Mouse (Mus musculus): ENCODE results near the gene Pdlim7.

The Pdlim7 gene

DNA sequence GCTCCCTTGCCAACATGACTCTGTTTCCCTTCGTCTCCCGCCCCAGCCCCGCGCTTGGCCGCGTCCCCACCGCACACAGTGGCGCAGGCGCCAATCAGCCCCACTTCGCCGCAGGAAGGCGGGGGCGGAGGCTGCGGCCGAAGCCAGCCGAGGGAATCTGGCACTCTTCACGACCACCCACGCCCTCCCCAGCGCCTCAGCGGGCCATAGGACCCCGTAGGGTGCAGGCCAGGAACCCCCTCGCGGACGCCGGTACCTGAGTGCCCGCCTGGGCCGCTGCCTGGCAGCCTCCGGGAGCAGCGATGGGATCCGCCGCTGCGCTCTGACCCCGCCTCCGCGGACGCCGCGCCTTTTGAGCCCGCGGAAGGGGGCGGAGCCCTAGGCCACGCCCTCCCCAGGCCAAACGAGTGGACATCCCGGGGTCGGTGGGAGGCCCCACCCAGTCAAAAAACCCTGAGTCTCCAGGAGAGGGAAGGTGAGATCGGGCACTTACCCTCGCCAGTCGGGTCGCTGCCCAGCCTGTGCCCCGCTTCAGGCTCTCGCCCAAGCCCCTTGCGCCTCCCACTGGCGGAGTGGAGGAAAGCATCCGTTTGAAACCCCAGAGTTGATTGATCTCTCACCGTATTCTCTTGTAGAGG lies at the start of gene Pdlim7:
Gene Pdlim7 (minus strand): TSS at position 566 of the 638 bp plus-strand sequence.
- ATAC-seq (ENCODE audit: low TSS enrichment), result peak; percentile 54

DNA sequence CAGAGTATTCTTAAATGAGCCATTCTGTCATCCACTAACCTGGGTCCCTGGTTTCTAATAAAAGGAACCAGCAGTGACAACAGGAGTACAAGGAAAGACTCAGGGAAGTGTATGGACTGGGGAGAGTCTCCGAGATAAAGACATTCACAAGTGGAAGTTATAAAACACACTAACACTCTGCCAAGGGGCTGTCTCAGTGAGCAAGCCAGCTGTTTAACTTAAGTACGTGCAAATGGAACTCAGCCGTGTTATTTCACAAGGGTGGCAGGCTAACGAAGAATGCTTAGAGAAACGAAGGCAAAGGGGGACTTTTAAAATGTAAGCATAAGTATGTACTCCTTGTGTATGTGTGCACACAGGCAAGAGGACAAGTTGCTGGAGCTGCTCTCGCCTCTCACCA lies 44.0 kb upstream of the Pdlim7 start:
- no peak for ATAC-seq (ENCODE audit: low TSS enrichment)

DNA sequence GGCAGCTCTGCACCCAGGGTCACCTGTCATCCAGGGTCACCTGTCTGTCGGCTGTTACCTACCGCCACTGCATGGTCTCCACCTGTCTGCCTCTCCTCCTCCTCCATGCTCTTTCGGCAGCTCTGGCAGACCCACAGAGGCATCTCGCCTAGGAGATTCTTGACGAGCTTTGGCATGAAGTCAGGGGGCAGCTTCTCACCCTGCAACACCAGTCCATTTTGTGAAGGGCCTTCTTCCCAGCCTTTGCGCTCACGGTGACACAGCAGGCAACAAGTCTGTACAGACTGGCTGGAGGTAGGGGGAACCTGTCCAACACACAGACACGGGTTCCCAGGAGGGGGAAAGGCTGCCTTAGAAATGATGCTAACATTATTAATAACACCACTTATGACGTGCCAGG lies 42.4 kb upstream of the Pdlim7 start:
- no peak for ATAC-seq (ENCODE audit: low TSS enrichment)

DNA sequence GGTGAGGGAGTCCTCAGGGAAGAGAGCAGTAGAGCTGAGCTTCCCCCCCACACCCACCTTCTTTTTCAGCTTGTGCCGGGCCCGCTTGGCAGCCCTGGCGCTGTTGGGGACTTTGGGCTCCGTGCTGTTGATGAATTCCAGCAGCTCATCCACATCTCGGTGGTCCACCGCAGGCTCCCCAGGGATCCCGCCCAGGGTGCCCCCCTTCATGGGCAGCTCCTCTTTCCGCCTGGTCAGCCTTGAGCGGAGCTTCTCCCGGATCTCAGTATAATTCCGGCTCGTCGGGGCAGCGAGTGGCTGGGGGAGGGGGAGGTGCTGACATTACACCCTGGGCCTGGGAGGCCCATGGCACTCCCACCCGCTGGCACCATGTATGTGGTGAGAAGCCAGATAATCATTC lies 35.6 kb upstream of the Pdlim7 start:
- no peak for ATAC-seq (ENCODE audit: low TSS enrichment)

DNA sequence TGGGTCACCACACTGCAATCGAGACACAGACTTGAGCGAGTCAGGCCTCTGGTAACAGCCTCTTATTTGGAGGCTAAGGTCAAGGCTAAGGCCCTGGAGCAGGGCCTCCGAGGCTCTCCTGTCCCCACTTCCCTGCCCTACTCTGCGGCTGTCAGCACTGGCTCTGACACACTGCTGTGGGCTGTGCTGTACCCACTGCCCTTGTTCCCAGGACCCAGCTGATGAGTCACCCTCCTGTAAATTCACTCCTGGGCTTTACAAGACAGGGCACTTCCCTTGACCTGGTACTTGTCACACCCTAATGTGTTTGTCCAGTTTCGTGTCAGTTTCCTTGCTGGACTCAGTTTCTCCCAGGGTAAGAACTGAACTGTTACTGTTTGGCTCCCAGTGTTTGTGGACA lies 35.0 kb upstream of the Pdlim7 start:
- no peak for ATAC-seq (ENCODE audit: low TSS enrichment)

DNA sequence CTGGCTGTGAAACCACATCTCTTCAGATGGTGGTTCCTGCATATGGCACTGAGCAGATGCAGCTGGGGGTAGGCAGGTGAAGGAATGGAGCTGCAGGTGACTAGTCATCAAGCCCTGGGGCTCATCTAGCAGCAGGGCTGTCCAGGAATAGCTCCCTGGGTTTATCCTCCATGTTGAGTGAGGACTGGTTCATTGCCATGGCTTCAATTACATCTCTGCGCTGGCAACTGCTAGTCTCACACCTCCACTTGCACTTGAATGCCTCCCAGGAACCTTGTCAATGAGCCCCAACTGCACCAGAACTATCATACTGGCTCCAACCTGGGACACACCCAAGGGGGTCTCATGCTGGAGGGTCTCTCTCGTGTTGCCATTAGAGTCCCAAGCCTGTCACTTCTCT lies 34.4 kb upstream of the Pdlim7 start:
- ATAC-seq (ENCODE audit: low TSS enrichment), result no peak

DNA sequence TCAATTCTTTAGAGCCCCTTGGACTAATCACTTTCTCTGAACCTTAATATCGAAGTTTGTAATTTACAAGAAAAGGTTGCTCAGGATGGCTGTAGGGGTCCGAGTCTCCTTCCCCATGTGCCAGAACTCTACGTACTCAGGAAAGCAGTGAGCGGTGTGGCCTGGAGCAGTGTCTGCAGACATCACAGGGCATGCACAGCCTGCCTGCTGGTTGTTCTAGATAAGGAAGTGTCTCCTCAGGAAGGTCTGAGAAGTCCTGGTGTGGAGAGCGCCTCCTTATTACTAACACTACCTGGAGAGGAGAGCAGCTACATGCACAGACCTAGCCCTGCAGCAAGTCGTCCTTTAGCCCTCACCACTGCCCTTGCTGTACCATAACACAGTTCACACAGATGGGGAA lies 31.3 kb upstream of the Pdlim7 start:
- ATAC-seq (ENCODE audit: low TSS enrichment), result no peak

DNA sequence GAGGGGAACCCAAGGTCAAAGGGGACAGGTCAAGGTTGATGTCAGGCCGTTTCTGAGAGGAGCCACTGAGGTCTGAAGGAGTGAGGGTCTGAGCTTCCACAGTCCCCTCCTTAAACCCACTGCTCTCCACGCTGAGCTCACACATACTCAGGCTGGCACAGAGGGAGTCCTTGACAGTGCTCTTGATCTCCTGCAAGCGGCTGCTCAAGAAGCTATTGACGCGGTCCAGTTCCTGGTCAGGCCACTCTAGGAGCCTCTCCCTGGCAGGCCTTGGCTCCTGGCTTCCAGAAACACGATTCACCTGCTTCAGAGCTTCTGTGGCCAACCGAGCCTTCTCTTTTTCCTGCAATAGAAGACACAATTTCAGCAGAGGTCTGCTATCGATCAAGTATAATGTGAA lies 30.0 kb upstream of the Pdlim7 start:
- no peak for ATAC-seq (ENCODE audit: low TSS enrichment)

DNA sequence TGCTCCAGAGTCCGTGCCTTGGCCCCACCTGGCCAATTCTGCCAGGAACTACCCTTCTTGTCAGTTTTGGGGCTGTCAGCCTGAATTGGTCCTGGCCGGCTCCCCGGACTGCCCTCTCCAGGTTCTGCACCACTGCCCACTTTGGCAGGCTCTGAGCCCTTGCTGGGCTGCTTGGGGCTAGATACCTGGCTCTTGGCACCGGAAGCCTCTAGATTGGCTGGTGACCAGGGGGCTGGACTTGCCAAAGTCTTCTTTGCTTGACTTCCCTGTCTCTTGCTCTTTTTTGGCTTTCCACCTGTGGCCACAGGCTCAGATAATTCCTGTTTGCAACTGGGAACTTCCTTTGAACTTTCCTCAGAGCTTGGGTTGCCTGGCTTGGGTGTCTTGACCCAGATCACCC lies 29.4 kb upstream of the Pdlim7 start:
- ATAC-seq (ENCODE audit: low TSS enrichment), result no peak

DNA sequence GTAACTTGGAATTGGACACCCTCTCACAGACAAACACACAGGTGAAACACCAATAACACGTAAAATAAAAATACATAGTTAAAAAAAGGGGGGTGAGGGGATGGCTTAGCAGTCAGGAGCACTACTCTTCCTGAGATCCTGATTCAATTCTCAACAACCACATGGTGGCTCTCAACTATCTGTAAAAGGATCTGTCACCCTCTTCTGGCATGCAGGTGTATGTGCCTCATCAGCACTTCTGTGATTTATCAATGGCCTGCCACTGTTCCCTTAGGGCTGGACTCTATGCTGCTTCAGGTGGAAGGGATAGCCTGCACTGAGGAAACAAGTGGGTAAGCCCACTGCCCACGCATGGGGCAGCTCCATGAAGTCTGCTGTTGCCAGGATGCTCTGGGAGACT lies 27.5 kb upstream of the Pdlim7 start:
- no peak for ATAC-seq (ENCODE audit: low TSS enrichment)

DNA sequence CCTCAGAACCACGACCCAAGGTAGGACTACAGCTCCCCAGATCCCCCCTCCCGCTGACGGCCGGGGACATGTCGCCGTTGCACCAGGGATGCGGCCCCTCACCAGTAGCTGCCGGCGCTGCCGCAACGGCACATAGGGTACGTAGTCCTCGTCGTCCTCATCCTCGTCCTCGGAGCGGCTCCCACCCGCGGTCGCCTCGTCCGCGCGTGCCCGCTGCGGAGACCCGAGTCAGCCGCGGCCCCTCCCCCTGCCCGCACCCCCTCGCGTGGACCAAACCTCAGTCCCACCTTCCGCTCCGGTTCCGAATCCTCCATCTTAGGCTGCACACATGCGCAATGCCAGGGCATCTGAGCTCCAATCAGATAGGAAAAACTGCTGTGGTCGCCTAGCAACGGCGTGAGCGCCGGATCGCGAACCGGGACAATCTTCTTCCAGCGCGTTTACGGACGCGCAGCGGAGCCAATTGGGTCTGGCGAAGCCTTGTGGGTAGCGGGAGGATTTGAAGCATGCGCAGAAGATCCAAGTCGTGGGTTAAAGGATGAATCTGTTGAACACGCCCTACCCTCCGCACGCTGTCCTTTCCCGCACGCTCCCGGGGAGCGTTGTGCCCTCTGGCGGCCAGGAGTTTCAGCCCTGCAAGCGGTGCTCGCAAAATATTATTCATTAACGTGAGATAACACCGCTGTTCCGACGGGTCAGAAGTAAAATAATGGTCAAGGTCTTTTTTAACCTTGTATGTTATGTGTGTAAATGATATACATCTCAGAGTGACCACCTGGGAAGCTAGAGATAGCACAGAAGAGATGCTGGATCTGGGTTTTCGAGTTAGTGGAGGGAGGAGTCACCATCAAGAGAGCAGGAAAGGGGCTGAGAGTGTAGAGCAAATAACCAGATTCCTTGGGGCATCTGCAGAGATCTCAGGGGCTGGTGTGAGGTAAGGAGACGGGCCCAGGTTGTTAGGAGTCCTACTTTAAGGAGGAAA lies 23.0 kb upstream of the Pdlim7 start, which contains the start of gene Ddx41:
Gene Ddx41 (minus strand): TSS at position 465 of the 982 bp plus-strand sequence.
- ATAC-seq (ENCODE audit: low TSS enrichment), result peak; percentile 94

DNA sequence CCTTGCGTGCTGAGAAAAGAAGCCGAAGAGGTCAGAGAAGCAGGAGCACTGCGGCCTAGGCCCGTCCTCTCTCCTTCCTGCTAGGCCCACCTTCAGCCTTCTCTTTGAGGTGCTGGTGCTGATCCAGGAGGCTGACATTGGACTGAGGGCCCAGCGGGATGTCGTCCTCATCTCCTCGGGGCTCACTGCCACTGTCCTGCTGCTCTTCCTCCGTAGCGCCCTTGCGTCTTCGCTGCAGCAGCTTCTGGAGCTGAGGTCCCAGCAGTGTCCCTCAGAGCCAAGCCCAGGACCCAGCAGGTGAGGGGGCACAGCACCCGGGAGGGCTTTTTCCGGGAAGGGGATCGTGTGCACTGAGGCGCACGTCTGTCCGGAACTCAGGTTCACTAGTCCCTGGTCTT lies 22.3 kb upstream of the Pdlim7 start:
- no peak for ATAC-seq (ENCODE audit: low TSS enrichment)

DNA sequence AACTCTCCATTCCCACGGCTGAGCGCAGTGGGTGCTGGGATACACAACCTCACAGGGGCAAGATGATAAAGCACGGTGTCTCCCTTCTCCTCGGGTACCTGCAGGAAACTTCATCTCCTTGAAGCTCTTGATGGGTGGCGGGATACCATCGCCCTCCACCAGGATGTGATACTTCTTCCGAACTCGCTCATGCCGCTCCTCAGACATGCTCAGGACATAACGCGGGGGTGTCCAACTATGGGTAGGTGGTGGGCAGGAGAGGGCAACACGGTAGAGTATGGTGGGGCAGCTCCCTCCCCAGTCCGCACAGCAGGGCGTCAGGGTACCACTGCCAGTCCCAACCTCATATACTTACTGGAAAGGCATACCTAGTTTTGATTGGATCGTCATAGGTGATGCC lies 21.7 kb upstream of the Pdlim7 start:
- no peak for ATAC-seq (ENCODE audit: low TSS enrichment)

DNA sequence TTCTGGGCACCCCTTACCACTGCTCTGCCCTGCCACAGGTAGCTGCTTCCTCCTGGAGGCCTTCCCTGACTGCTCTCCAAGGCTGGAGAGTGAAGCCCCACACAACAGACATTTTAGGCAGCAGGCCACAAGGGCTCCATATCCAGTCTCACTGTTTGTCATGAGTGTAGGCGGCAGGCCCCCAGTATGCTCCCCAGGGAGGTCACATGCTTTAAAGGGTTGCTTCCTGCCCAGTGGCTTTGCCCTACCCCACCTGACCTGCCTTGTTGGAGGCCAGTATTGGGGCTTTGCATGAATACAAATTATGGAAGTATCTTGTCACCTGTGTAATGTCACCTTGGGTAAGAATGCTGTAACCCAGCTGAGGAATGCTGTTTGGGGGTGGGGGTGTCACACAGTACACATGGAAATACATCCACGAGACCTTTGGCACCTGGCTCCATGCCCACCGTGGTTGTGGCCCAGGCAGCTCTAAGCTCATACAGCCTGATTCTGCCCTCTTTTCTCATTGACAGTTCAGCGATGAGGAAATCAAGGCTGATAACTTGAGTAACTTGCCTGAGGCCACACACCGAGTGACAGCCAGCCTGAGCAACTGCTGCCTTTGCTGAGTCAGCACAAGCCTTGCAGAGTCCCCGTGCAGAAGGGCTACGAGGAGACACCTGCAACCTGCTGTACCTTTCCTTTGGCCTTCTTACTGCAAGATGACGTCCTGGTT lies 15.9 kb upstream of the Pdlim7 start, which contains the start of gene Dok3:
Gene Dok3 (minus strand): TSS at position 99 of the 718 bp plus-strand sequence.
- no peak for ATAC-seq (ENCODE audit: low TSS enrichment)

DNA sequence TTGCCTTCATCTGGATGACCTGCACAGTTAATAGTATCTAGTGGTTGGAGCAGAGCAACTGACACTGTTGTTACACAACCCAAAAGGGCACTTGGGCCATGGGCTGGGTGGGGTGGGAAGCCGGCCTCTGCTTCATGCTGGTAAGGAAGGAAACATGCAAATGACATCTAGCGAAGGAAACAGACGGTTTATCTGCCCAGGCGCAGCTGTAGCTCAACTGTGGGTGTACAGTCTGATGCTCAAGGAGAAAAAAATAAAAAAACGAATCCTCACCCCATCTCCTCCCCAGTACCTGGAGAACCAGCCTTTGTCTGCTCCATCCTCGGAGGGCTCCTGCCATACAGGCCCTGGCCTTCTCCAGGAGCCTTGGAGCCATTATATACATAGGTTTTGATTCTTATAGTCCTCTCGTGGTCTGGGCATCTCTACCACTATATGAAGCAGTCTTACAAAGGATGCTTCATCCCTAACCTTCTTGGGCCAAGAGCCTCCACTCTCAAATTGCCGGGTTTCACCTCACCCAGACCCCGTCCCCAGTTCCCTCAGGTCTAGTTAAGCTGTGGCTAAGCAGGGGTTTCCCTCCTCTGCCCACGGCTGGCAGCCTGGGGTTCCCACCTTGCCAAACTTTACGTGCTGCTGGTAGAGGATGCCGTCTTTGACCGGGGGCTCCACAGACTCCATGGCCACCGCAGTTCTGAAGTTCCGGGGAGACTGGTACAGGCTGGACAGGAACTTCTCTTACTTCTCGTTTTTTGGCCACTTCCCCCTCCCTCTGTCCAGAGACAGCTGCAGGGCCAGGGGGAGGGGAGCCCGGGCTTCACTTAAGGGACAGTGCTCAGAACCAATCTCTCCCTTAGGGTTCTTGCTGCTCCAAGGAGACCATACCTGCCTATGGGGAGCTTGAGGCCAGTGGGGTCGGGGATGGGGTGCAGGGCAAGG lies 14.6 kb upstream of the Pdlim7 start:
- ATAC-seq (ENCODE audit: low TSS enrichment), result peak; percentile 64

DNA sequence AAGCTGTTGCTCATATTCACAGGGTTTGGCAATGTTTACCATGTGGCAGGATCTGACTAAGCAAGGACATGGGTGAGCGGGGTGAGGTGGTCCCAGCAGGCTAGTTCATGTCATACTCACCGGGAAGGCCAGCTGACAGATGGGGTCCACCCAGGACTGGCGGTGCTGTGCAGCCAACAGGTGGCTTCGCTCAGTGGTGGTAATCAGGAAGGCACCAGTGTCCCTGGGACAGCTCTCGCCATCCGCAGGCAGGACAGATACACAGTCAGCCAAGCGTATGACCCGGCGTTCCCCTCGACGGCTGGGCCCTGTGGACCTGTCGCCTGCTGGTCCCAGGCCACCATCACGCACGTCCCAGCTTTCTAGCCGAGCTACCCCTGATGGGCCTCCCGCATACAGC lies 13.7 kb upstream of the Pdlim7 start:
- ATAC-seq (ENCODE audit: low TSS enrichment), result no peak

DNA sequence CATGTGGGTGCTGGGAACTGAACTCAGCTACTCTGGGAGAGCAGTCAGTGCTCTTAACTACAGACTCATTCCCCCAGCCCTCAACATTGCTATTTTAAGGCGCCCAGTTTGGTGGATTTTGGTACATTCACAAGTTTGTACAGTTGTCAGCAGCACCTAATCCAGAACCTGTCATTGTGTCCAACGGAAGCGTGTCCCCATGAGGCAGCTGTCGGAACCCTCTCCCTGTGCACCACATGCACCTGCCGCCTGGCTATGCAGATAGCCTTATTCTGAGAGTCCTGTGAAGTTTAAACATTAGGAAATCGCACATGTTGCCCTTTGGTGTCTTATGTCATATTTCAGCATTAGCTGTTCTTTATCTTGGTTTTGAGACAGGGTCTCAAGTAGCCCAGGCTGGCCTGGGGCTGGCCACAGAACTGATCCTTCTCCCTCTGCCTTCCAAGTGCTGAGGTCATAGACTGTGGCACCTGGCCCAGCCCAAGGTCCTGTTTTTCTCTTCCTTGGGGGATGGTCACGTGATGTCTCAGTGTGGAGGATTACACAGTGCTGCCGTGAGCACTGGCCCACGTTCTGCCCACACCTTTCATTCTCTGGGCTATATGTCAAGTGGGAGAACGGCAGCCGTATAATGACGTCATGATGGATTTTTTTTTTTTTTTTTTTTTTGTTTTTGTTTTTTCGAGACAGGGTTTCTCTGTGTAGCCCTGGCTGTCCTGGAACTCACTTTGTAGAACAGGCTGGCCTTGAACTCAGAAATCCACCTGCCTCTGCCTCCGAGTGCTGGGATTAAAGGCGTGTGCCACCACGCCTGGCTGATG lies 12.5 kb upstream of the Pdlim7 start:
- ATAC-seq (ENCODE audit: low TSS enrichment), result no peak

DNA sequence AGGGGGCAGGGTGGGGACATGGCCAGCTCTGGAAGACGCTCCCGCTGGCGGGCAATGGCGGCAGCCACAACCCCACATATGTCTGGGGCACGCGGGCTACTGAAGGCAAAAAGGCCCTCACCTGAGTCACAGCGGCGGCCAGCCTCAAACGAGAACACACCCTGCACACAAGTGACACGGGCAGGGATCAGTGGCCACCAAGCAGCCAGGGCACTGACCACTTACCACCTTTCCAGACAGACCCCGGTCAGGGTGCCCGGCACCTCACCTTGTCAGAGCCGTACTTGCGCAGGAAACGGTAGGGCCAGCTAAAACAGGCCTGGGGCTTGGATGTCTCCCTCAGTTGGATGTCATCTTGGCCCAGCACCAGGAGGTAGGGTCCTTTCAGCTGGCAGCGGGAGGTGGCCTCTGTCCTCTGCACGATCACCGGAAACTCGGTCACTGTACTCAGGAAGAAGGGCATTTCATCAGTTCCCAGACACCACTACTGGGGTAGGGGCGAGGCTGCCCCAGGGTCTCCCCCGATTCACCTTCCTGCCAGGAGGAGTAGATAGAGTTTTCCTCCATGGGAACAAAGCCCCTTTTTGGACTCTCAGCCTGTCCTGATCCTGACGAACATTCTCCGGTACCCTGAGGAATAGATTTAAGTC lies 10.6 kb upstream of the Pdlim7 start:
- no peak for ATAC-seq (ENCODE audit: low TSS enrichment)

DNA sequence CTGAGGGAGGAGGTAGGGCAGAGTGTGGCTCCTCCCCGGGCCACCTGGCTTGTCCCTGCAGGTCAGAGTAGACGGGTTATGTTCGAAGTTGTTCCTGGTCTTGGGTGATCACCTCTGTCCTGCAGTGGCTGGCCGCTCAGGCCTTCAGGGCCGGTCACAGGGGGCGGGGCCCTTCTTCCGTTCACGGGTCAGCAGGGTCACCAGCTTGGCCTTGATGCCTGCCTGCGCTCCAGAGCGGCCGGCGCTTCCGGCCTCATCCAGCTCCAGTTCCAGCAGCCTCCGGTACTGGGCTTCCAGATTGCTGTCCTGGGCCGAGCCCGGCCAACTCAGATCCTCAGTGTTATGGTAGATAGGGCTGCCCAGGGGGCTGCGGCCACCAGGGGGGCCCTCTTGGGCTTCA lies 9.8 kb upstream of the Pdlim7 start:
- no peak for ATAC-seq (ENCODE audit: low TSS enrichment)

DNA sequence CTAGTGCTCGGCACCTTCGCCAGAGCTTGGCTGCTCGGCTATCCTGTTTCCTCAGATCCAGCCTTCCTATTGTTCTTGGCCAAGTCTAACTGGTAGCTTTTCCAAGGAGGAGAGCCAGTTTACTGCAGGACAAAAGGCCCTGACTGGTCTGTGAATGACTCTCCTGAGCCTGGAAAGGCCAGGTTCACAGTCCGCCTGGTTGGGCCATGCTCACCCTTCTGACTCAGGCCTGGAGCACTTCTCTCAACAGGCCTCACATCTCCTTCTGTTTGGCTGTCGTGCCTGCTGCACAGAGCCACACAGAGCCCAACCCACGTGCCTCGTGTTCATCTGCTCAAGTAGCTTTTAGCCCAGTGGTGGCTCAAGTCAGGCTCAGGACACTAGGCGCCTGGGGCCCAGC lies 9.3 kb upstream of the Pdlim7 start:
- no peak for ATAC-seq (ENCODE audit: low TSS enrichment)
